Mouse (Mus musculus) bone marrow, adult 2 months (tissue): ENCODE measurements around the gene Scn5a. TPM values are rescaled to one million over a fixed set of nuclear protein-coding genes. Genes with fewer than 3 reads are reported as not detected.
A peak's percentile ranks its signal among the peaks of the same experiment; 100 is the strongest.

Experiments
- H3K27ac ChIP-seq: fragments of 200-500 bp; 2 replicates; pipeline ENCODE4 v1.5.1; 2012; ENCODE audit warnings: low read depth, mild to moderate bottlenecking, control low read depth, inconsistent platforms, low read length; ENCODE audit not compliant: control insufficient read depth, poor library complexity, insufficient read depth
- H3K4me1 ChIP-seq: fragments of 200-500 bp; 2 replicates; pipeline ENCODE4 v1.6.1; 2011; ENCODE audit warnings: low read length; ENCODE audit not compliant: control insufficient read depth, insufficient read depth
- H3K4me3 ChIP-seq: fragments of 200-500 bp; replicated peaks from 2 replicates; pipeline ENCODE3; 2011; ENCODE audit warnings: mild to moderate bottlenecking, low read depth, low read length, control low read depth; ENCODE audit not compliant: control insufficient read depth
- CTCF ChIP-seq: fragments of 200-500 bp; IDR thresholded peaks from 2 replicates; pipeline ENCODE4 v1.5.1; 2011; ENCODE audit warnings: low read length, control low read depth; ENCODE audit not compliant: control insufficient read depth, insufficient read depth
- POLR2A ChIP-seq: fragments of 200-500 bp; IDR thresholded peaks from 2 replicates; pipeline ENCODE4 v1.6.1; 2011; ENCODE audit warnings: low read depth, mild to moderate bottlenecking, control low read depth, low read length, borderline replicate concordance; ENCODE audit not compliant: control insufficient read depth
- WGBS: fragments of 180-500 bp; shearing (Covaris S2); methylation state at CpG from one replicate; pipeline ENCODE4 v1.1.7; 2018; 5-methylcytosine and 5-hydroxymethylcytosine counted together
- polyA plus RNA-seq: library from polyadenylated mRNA; stranded (reverse); fragments of >200 nt; gene quantifications from 2 replicates; pipeline ENCODE4 v1.2.4, GENCODE M21; 2011; ENCODE audit warnings: low replicate concordance; ENCODE audit not compliant: missing spikeins, insufficient read depth, insufficient read length

Gene Scn5a
- polyA plus RNA-seq, 1 experiment, result not detected

DNA sequence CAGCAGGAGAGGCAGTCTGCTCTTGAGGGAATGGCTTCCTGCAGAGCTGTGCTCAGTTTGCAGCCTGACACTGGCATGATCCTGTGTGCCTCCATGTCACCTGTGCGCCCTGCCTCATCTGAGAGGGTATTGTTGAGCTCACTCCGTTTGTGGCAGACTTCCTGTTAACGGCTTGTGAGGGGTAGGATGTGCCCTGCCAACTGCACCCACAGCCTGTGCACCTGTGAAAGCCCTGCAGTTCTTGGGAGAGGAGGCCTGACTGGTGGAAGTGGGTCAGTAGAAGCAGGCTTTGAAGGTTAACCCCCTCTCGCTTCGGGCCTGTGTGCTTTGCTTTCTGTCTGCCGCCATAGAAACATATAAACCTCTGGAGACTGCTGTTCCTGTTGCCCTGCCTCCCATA, 113.8 kb downstream of the Scn5a start:
- TF ChIP-seq POLR2A (no peak), CTCF (no peak)
- Histone ChIP-seq H3K4me3 (no peak overlapping the region), H3K4me1 (no peaks in the 10 kb centered on the region; the same call in 1 of the 2 replicates), H3K27ac (no peak overlapping the region)
- WGBS, result 85% methylated on average over 6 of the region's 6 CpGs

DNA sequence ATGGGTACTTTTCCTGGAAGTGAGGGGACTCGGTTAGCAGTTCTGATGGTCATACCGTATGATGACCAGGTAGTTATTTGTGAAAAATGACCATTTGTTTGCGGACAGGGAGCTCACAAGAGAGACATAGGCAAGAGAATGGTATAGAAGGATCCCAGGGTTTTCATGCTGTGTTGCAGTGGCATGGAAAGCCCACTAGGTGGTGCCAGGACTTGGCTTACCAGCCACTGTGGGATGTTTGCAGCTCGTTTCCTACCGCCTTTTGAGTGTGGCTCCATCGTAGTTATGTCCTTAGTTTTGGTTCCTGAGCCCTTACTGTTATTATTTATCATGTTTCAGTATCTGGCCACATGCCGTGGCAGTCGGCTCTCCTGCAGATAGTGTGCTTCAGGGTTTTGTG, 118.4 kb downstream of the Scn5a start:
- TF ChIP-seq POLR2A (no peak), CTCF (peak; percentile 84)
- Histone ChIP-seq H3K27ac (no peak overlapping the region), H3K4me3 (no peak overlapping the region), H3K4me1 (peaks cover 1% of the 10 kb centered on the region; the same call in 1 of the 2 replicates)
- WGBS, result 51% methylated on average over 8 of the region's 8 CpGs

DNA sequence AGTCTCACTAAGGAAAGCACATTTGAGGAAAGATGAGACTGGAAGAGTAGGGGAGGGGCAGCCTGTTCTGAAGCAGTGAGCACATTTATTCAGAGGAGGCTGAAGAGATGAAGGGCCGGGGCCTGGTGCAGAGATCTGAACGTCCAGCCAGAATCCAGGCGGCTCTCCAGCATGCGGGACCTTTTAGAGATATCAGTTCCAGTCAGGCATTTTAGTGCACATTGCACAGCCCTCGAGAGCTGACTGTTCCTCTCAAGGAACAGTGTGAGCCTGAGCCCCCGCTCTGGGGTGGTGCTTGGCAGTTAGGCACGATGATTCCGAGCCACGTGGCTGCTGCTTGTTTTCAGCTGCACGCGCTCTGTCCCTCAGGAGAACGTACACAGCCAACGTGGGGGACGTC, 121.7 kb downstream of the Scn5a start:
- Histone ChIP-seq H3K4me3 (no peak overlapping the region), H3K27ac (no peak overlapping the region), H3K4me1 (peaks cover 1% of the 10 kb centered on the region; the same call in 1 of the 2 replicates)
- 90% methylated on average over 14 of the region's 14 CpGs for WGBS
- TF ChIP-seq CTCF, result no peak
- no peak for TF ChIP-seq POLR2A

DNA sequence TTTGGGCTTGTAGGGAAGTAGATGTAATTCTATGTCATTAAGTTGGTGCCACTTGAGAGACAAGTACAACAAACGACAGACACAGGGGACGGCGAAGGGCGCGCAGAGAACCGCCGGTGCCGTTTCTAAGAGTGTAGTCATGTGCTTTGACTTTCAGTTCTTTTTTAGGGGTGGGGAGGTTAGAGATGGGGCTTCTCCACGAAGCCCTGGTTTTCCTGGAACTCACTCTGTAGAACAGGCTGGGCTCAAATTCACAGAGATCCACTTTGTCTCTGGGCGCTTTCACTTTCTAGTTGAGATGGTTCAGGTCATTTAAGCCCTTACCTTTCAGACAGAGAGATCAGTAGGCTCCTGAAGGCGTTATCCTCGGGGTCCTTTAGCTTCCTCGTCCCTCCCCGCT, 122.8 kb downstream of the Scn5a start:
- WGBS, result 83% methylated on average over 14 of the region's 14 CpGs
- H3K27ac ChIP-seq, result no peak overlapping the region
- H3K4me1 ChIP-seq, result peaks cover 1% of the 10 kb centered on the region; the same call in 1 of the 2 replicates
- H3K4me3 ChIP-seq, result no peak overlapping the region
- TF ChIP-seq POLR2A (no peak), CTCF (no peak)

DNA sequence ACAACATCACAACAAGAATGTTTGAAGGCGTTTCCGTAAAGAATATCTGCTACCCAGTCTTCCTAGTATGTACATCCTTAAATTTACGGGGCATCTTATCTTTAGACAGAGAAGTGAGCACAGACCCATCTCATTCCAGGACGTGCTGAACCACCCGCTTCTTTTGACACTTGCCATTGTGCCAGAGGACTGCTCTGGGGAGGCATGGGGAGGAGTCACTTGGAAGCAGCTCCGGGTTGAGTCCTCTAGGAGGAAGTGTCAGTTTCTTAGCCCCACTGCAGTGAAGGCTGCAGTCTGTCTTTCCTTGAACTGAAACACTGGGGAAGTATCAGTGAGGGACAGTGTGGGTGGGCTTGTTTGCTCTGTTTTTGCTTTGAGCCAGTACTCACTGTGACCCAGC, 133.1 kb downstream of the Scn5a start:
- TF ChIP-seq CTCF (no peak), POLR2A (no peak)
- WGBS, result 6% methylated on average over 6 of the region's 6 CpGs
- Histone ChIP-seq H3K27ac (no peak overlapping the region), H3K4me1 (peaks cover 1% of the 10 kb centered on the region; the same call in 1 of the 2 replicates), H3K4me3 (peak overlapping the region; percentile 38)

DNA sequence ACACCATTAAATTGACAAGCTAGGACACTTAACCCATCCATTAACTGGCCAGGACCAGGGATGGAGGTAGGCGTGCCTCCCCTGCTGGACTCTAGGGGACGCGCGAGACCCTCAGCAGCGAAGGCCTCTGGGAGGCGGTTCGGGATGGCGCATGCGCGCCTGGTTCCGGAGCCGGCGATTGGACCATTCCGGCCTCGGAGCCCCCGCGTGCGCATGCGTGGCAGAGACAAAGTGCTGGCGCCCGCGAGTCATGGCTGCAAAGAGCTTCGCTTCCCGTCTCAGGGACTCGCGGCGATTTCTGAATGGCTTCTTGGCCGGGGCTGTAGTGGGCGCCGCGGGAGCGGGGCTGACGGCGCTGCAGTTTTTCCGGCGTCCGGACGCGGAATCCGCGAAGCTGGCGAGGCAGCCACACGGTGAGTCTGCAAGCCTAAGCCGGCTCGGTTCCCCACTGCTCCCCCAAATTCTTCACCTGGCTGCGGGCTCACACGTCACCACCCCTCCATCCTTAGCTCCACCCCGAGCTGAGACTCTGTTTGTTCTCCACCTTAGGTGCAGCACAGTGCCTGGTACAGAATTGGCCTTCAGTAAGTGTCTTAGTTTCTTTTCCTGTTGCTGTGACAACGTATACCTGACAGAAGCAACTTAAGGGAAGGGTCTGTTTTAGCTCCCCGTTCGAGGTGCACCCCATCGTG, 133.9 kb downstream of the Scn5a start, which contains the start of gene Exog:
Gene Exog (plus strand): TSS at position 206 of the 692 bp plus-strand sequence.
- Histone ChIP-seq H3K4me3 (peak within 1 kb of the TSS; percentile 94), H3K27ac (peak within 1 kb of the TSS; percentile 37; the same call in 1 of the 2 replicates), H3K4me1 (peaks cover 1% of the 10 kb centered on the region; the same call in 1 of the 2 replicates)
- under 1% methylated on average over 52 of the region's 52 CpGs for WGBS
- peak; percentile 33; the same call in 1 of the 2 replicates for TF ChIP-seq POLR2A
- TF ChIP-seq CTCF, result peak; percentile 63

DNA sequence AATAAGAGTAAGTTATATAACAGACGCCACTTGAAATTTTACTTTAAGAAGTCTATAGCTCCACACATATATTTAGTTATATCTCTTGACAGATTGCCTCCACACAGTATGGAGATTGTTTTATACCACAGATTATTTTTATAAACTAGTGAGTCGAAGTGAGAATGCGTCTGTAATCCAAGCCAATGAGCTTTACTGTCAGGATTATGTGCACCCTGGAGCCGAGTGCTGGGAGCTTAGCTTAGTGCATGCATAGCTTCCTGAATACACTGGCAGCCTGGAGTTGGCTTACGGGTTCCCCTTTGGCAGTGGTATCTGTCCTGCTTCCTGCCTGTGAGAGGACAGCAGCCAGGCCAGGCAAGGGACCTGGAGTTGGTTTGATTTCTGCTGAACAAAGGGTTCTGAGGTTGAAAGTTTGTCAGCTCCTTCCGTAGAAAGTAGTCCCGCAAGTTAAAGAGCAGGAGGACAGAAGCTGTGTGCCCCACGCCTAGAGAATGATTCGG, 140.3 kb downstream of the Scn5a start:
- TF ChIP-seq POLR2A (no peak), CTCF (no peak)
- 82% methylated on average over 9 of the region's 9 CpGs for WGBS
- no peak overlapping the region for H3K4me3 ChIP-seq
- H3K27ac ChIP-seq, result no peak overlapping the region
- H3K4me1 ChIP-seq, result no peaks in the 10 kb centered on the region

DNA sequence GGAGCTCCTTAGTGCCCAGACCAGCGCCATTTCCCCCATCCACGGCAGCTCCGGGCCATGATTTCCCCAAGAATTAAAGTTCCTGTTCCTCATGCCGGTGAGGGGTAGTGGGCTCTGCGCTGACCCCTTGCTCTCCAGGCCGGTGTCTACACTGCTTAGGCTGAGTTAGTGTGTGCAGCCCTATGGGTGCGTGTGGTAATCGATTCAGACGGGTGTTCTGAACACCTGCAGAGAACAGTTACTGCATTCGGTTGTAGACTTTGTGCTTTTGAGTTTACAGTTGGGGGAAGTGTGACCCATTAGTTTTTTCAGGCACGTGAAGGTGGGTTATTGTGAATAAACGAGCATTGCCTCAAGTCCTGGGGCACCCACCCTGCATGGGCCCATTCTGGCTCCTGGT, 140.8 kb downstream of the Scn5a start:
- TF ChIP-seq POLR2A (no peak), CTCF (no peak)
- H3K4me3 ChIP-seq, result no peak overlapping the region
- WGBS, result 81% methylated on average over 12 of the region's 12 CpGs
- H3K27ac ChIP-seq, result no peak overlapping the region
- no peaks in the 10 kb centered on the region for H3K4me1 ChIP-seq

DNA sequence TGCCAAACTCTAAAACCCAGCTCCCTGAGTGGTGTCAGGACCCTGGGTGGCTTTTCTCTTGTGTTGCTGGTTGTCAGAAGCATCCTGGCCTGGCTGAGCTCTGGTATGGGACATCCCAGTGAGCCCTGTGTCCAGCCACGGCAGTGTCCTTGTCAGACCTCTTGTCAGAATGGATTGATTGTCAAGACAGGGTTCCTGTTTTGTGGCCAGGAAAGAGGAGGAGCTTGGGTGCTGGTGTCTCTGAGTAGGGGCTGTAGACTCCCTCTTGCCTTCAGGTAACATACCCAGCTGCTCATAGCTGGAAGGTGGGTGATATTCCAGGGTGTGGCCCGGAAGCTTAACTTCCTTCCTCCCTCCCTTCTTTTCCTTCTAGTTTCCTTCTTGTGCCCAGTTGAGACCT, 143.0 kb downstream of the Scn5a start:
- no peak overlapping the region for H3K27ac ChIP-seq
- 24% methylated on average over 2 of the region's 2 CpGs for WGBS
- TF ChIP-seq POLR2A (no peak), CTCF (no peak)

More for the DNA sequence above, 143.0 kb downstream of the Scn5a start:
- no peak overlapping the region for H3K4me3 ChIP-seq
- H3K4me1 ChIP-seq, result no peaks in the 10 kb centered on the region

Other genes starting within 250 kb of the Scn5a start
- gene Acaa1a, start 239.3 kb downstream of the Scn5a start, polyA plus RNA-seq, result 25.2 and 53.7 TPM in 2 replicates
- 17.7 and 26.2 TPM in 2 replicates for gene Myd88, start 237.6 kb downstream of the Scn5a start, polyA plus RNA-seq
- 1.5 and 2.3 TPM in 2 replicates for gene Xylb, start 221.6 kb downstream of the Scn5a start, polyA plus RNA-seq
- gene Slc22a14, start 213.5 kb downstream of the Scn5a start, polyA plus RNA-seq, result 2.0 and 8.0 TPM in 2 replicates
- 0.47 and 2.8 TPM in 2 replicates for gene Acvr2b, start 176.9 kb downstream of the Scn5a start, polyA plus RNA-seq
- 2.3 and 3.2 TPM in 2 replicates for gene Exog, start 134.1 kb downstream of the Scn5a start, polyA plus RNA-seq
- not detected in 2 replicates for gene Scn10a, start 140.3 kb upstream of the Scn5a start, polyA plus RNA-seq
- gene Scn11a, start 246.4 kb upstream of the Scn5a start, polyA plus RNA-seq, result not detected in 2 replicates